Mouse (Mus musculus): ENCODE measurements at regions not wholly inside any gene's neighbourhood (a gene's known extent, or its start where the extent isn't known, plus 50 kb on each side); places are given as distances from the start of the nearest gene placed in this dataset.
A peak's percentile ranks its signal among the peaks of the same experiment; 100 is the strongest.
"Not testable (repeated sequence)": the region's sequence is repeated elsewhere in the genome, so short reads cannot be mapped to it uniquely, and the experiment has no call there.

DNA sequence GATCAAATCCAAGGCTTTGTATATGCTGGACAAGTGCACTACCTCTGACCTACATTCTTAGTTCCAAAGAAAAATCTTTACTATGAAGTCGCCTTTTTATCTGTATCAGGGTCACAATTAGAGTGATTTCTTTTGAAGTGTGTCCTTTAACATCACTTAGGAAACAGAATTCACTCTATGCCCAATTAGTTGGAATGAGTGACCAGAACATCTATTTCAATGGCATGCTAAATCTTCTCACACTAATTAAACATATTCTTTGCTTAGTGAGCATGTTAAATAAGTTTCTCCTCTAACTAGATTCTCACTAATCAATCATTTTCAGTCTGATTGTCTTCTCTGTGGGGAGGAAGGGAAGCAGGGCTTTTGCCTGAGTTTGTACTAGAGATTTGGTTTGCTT is 84.9 kb downstream of the Arl6ip6 start:
- no peak for DNase-seq (ENCODE audit: low read depth, low spot score)

DNA sequence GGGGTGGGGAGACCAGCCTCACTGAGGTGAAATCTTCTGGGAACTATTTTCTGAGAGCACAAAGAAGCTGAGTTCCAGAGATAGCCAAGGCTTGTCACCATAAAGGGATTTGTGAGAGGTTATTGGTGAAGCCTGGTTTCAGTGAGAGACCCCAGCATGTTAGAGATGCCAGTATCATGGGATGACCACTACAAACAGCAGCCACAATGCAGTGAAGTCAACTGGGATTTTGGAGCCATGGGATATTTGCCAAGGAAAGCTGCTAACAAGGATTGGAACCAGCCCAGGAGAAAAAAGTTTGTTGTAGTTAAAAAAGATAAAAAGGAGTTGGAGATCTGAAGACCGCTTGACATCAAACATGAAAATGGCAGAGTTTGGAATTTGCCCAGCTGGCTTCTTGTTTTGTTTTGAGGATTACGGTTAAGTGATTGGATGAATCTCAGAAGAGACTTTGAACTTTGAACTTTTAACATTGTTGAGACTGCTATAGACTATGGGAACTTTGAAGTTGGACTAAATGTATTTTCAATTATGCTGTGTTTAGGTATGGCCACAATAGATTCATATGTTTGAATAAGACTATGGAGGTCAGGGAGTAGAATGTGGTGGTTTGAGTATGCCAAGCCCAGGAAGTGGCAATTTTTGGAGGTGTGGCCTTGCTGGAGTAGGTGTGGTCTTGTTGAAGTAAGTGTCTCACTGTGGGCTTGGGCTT is 110.3 kb downstream of the Arl6ip6 start:
- DNase-seq (ENCODE audit: low read depth, low spot score) = no peak

DNA sequence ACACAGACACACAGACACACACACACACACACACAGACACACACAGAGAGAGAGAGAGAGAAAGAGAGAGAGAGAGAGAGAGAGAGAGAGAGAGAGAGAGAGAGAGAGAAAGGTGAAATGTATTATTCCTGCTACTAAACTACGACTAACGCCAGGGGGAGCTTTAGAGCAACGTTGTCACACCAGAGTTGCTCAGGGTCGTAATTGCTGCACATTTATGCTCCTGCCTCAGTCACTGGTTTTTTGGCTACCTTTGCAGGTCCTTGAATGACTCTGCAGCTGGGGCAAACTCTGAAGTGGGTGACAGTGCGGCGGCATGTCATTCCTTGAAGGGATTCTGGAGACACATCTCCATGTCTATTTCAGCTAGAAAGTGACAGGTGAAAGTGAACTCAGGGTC is 139.2 kb downstream of the Arl6ip6 start:
- peak; percentile 13 for DNase-seq (ENCODE audit: low read depth, low spot score)

DNA sequence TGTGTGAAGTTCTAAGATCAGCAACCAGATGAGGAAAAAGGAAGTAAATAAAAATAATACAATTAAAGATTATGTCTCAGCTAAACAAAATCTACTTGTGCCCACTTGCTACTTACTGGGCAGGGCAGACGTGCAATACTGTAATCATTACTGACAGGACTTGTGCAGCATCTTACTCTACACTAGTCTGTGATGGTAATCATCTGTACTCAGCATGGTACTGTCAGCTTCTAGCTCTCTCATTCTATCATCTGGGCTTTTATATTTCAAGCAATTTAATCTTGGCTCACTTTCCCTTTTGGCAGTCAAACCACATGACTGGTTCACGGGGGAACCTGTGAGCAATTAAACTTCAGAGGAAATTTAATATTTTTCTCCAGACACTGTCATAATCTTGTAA is 167.5 kb downstream of the Arl6ip6 start:
- no peak for DNase-seq (ENCODE audit: low read depth, low spot score)

DNA sequence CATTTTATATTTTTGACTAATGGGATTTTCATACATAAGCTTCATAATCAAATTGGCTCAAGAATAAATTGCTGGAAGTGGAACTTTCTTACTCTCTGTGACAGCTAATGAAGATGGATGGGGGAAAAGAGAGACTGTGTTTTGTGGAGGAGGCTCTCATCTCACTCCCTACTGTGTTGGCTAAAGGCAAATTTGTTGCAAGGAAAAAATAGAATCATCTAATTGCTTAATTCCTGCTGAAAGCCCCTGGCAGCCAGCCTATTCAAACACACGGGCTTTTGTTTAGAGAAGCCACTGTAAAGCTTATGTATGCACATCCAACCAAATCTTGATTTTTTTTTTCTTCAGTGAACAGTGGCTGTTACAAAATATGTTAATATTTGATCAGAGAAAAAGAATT is 190.8 kb downstream of the Arl6ip6 start:
- DNase-seq (ENCODE audit: low read depth, low spot score) = no peak

DNA sequence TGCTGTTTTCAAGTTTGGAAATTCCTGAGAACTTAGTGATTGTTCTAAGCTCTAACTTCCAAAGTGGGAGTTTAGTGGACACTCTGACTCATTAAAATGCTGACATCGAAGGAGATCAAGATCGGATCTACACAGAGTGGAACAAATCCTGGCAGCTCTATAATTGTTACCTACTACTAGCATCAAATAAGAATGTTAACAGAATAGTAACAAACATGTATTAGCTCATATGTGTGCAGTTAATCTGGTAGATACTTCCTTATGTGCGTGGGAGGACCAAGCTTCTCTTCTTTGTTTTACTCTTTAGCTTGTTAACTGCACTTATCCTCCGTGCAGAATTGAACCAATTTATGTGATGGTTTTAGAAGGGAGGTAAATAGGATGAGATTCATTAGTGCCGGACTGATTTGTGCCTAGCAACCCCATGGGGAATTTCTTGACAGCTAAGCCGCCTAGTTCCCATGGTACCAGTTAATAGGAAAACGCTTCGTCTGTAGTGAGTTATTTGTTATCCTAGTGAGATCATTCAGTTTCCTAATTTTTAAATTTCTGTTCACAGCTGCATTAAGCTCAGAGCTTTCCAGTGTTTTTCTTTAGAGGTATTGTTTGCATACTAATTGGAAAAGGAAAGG is 193.1 kb downstream of the Arl6ip6 start:
- no peak for DNase-seq (ENCODE audit: low read depth, low spot score)

DNA sequence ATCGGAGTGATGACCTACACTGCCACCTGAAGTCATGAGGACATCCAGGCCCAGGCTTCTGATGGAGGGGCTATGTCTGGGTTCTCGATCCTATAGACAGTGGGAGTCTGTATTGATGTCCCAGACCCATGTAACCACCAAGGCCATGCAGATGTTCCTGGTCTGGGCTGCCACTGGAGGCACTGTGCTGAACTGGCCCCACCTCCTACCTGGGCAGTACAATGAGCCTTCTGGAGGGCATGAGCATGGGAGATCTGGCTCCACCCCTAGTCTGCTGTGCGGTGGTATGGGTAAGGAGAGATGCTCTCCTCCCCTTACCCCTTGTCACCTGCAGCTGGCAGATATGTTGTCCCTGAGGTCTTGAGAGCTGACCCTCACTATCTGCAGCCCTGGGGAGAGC is 197.1 kb downstream of the Arl6ip6 start:
- no peak for DNase-seq (ENCODE audit: low read depth, low spot score)

DNA sequence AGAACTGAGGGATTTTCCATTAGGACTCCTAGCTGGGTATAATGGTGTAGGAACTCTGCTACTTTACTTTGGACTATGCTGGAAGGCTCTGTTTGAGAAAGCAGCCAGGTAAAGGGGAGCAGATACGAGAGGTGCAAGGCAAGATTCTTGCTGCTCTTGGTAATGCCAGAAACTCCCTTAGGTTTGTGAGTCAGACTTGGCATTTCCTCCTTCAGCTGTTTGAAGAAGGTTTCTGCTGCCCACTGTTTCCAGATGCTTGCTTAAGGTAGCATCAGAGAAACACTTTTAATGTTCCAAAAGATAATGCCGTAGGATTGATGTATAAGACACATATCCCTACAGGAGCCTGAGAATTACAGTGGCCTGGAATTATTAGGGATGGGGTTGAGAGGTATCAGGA is 222.9 kb downstream of the Arl6ip6 start:
- DNase-seq (ENCODE audit: low read depth, low spot score) = no peak

DNA sequence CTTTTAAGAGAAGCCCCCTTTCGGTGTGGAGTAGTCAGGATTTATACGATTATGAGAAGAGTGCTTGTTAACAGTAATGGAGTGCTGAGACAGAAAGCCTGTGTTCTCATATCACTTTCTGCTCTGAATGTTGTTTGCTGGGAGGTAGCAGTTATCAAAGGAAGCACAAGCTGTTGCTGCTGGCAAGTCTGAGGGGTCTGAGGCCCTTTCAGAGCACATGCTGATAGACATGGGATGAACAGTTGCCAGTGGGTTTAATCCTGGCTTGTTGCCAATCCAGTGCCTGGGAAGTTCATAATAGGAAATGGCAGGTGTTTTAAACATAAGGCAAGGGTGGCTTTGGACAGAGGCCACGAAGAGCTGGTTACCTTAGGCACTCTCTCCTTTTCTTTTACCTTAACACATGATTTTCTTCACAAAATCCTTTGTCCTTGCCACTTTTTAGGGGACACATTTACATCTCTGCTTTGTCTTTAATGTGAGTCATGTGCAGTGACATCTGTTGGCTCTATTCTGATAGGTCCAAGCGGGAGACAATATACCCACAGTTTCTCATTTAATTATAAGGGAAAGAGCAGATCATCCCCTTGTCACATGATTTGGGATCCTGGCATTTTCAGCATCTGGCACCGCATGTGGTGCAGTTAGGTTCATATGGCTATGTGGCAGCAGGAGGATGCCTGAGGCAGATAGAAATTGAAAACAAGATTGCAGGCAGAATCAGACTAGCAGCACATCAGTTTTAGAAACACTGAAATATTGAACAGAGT is 245.7 kb downstream of the Arl6ip6 start:
- peak; percentile 16 for DNase-seq (ENCODE audit: low read depth, low spot score)

DNA sequence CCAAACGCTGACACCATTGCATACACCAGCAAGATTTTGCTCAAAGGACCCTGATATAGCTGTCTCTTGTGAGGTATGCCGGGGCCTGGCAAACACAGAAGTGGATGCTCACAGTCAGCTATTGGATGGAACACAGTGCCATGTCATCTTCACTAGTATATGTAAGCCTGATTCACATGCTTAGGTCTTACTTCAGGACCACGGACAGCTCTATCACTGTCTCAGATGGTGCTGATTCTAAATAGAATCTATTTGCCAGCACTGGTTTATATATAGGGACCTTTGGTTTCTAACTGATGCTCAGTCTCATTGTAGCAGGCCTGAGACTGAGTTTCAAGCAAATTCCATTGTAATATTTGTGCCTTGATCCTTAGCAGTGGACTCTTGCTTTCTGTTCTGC is 248.8 kb downstream of the Arl6ip6 start:
- DNase-seq (ENCODE audit: low read depth, low spot score) = not testable (repeated sequence)

DNA sequence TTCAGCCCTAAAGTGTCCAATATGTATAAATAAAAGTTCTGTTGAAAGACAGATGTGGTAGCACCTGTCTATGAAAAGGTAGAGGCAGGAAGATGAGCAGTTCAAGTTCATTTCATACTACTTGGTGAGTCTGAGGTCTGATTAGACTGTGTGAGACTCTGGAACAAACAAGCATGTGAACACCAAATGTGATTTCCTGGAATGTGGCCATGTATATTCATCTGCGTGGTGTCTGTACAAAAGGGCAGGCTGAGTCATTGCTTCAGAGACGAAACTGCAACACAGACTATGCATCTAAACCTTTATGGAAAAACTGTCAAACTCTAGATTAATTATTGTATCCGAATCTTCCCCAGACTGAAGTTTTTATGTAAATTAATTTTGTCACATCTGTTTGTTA is 268.7 kb downstream of the Arl6ip6 start:
- DNase-seq (ENCODE audit: low read depth, low spot score) = no peak

DNA sequence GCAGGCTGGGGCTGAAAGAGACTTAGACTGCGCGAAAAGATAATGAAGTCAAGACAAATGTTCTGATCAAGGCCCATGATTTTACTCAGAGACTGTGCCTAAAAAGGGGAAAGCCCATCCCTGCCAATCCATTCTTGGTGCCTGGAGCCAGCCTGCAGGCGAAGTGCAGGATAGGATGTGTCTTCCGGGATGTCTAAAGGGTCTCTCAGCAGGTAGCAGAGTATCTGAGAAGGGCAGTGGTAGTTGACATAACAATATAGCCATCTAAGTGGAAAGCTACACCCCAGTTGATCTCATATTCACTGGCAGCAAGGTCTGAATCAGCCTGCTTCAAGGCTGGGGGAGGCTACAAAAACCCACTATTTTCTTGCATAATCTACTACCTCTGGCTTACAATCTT is 282.9 kb downstream of the Arl6ip6 start:
- no peak for DNase-seq (ENCODE audit: low read depth, low spot score)

DNA sequence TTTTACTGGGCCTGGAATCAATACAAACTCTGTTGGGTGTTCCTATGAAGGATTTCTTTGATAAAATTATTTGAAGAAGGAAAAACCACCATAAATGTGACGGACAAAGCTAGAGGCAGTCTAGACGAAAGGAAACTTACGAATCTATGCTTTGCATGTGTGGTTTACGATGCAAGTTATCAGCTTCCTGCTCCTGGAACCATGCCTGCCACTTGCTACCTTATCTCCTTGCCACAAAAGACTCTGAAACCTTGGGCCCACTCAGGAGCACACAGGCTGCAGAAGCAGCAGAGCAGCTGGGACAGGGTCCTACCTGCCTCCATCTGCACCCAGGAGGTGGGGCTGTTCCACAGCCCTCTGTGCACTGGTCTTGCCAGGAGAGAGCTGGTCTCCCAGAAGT is 287.5 kb downstream of the Arl6ip6 start:
- DNase-seq (ENCODE audit: low read depth, low spot score) = not testable (repeated sequence)

DNA sequence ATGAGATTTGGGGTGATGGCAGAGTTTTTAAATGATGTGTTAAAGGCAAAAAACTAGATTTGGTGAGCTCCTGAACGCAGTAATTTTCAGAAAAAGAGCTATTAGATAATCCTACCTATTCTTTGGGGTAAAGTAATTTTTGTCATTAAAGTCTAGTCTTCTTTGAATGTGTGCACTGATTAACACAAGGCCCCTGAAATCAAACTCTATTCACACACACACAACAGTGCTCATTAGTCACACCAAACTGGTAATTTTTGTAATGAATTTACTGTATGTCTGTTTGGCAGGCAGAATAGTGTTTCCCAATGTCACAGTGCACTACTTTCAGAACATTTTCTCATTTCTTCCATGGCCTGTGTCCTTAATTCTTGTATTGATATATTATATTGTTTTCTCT is 296.8 kb downstream of the Arl6ip6 start:
- no peak for DNase-seq (ENCODE audit: low read depth, low spot score)

DNA sequence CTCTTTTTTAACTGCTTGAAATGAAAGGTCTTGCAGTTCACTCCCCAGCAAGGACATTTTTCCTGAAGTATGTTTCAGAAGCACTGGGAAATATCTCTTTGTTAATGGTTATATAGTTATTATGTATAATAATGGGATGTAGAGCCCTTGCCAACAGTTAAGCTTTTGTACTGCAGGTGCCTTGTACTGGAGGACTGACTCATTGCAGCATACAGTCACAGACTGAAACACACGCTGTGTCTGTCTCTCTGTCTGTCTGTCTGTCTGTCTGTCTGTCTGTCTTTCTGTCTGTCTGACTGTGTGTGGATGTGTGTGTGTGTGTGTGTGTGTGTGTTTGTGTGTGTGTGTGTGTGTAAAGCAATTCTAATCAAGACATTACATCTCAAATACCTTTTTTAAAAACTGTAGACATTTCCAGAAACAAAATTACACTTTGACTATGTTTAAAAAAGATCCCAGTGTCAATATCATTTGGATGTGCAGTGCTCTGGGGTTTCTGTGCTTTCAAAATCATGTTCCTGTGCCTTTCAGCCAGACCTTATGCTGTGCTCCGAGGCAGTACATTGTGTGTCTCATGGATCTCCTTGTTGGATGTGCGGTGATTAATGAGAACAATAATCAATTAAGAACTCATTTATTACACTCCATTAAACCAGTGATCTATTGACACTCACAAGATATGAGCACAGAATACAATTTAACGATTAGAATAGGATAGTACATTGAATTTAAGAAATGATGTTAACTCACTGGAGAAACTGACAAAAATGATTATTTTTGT is 299.5 kb downstream of the Arl6ip6 start:
- DNase-seq (ENCODE audit: low read depth, low spot score) = no peak

DNA sequence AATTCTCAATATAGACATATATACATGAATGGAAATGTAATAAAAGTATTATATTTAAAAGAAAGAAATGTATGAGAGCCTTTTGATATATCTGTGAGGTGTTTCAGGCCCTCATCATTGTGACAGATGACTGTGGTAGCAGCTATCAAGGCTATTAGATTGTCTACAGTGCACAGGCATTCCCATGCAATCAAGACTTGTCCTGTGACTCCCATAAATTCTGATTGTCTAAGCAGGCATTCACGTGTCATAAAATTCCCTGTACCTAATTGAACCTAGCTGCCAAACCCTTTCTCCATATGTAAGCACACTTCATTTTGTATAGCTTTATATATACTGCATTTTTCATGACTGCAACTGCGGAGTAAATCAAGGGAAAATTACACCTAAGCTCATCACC is 301.3 kb downstream of the Arl6ip6 start:
- DNase-seq (ENCODE audit: low read depth, low spot score) = no peak

DNA sequence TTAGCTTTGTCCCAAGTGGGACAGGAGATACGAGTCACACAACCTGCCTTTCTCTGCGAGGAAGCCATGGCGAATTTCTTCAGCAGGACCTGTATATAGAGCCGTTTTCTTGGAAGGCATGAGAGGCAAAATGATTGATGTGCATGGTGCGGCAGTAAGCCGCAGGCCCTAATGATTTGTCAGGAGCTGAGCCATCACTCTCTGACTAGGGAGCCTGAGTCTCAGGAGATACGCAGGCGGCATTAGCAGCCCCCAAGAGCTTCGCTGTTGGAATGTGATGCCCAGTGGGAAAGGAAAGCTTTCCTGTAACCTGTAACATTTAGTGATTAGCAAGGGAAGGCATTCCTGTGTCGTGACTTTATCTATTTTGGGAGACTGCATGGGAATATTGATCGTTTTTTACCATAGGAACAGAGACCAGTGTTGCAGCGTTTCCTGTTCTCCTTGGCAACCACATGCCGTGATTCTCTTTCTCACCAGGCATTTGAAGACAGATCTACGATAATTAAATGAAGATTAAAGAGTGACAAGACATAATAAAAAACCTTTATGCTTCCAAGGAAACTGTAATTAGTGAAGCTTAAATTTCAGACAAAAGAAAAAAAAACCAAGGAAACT is 310.2 kb downstream of the Arl6ip6 start:
- no peak for DNase-seq (ENCODE audit: low read depth, low spot score)

DNA sequence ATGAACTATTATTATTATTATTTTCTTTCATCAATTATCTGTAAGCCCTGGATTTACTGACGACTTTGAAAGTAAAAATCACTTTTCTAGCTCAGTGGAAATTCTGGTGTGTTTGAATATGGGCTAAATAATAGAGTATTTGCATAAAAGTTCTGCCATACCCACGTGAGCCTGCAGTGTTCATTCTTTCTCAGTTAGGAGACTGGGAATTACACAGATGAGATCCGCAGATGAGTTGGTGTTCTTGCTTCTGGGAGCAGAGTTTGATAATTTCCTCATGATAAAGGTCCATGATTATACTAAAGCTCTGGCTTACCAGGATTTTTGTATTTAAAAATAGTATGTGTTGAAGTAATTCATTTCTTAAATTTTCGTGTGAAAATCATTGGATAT is 310.7 kb downstream of the Arl6ip6 start:
- no peak for DNase-seq (ENCODE audit: low read depth, low spot score)

DNA sequence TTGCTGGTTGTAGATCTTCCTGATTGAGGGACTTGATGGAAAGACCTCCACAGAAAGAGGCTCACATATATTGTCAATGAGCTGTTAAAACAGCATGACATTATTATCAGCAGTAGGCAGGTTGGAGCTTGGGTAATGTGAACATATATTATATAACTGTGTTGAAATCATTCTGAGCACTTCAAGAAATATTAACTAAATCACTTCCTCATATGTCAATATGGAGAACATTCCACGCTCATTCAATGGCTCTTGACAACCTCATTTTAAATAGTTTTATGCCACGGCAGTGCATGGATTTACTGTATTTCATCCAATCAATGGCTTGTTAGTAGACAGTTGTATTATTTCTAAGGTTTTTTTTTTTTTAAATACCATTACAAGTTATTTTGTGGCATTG is 350.6 kb downstream of the Arl6ip6 start:
- DNase-seq (ENCODE audit: low read depth, low spot score) = no peak

DNA sequence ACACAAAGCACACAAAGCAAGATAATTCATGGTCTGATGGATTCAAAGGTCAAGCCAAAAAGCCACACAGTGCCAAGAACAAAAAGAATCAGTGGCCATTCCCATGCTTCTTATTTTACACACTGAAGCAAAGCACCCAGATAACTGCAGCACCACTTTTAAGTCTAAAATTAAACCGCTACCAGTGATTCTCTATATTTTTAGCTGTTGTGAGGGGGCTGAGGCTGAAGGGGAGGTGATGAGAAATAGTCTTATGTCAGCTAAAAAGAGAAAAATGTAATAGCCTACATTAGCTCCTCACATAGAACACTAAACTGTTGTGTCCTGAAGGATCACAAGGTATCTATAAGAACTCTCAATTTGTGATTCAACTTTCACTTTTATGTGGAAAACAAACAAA is 382.5 kb downstream of the Arl6ip6 start:
- DNase-seq (ENCODE audit: low read depth, low spot score) = no peak

DNA sequence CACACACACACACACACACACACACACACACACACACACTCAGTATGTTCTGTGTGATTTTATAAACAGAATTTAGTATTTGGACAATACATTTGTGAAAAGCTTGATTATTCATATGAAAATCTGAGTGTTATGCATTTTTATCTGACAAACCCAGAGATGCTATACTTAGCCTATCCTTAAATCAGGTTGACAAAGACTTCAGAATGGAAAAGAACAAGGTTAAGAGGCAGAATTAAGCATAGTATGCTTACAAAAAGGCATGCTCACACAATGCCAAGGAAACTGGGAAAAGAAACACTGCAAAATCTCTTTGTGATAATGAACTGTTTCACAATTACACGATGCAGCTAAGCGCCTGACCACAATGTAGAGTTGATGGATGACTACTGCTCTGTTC is 414.3 kb downstream of the Arl6ip6 start:
- no peak for DNase-seq (ENCODE audit: low read depth, low spot score)

DNA sequence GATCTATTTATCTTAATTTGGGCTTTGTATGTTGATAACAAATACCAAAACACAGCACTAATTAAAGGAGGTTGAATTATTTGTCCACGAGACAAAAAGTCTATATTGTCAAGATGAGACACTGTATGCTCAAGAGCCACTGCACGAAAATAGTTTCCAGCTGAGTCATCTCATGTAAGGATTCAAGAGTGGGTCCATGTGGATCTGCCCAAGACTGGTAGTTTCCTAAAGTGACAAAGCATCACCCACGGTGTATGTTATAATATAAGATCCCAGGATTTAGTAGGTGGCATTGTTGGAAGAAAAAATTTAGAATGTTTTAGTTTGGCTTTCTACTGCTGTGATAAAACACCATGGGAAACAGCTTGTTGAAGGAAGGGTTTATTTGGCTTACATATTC is 428.2 kb downstream of the Arl6ip6 start:
- DNase-seq (ENCODE audit: low read depth, low spot score) = no peak
